Mouse (Mus musculus) thymus, adult 2 months (tissue): ENCODE measurements around the gene Cyb5b. TPM values are rescaled to one million over a fixed set of nuclear protein-coding genes. Genes with fewer than 3 reads are reported as not detected.

ENCODE experiments used
- DNase-seq: peaks from one replicate; pipeline ENCODE4 v3.0.0; 2021
- H3K27ac ChIP-seq: fragments of 200-500 bp; 2 replicates; pipeline ENCODE4 v1.5.1; 2012; ENCODE audit warnings: low read length, control low read depth; ENCODE audit not compliant: control insufficient read depth, insufficient read depth
- H3K27me3 ChIP-seq: fragments of 200-500 bp; 2 replicates; pipeline ENCODE4 v1.6.1; 2012; ENCODE audit warnings: mild to moderate bottlenecking, low read length, moderate library complexity, mixed read lengths; ENCODE audit not compliant: control insufficient read depth, insufficient read depth
- H3K36me3 ChIP-seq: fragments of 200-500 bp; 2 replicates; pipeline ENCODE4 v1.6.1; 2012; ENCODE audit warnings: mild to moderate bottlenecking, low read length, moderate library complexity; ENCODE audit not compliant: control insufficient read depth, insufficient read depth
- H3K4me1 ChIP-seq: fragments of 200-500 bp; replicated peaks from 2 replicates; pipeline ENCODE4 v1.6.1; 2012; ENCODE audit warnings: low read length; ENCODE audit not compliant: control insufficient read depth, insufficient read depth
- H3K4me3 ChIP-seq: fragments of 200-500 bp; 2 replicates; pipeline ENCODE4 v1.5.1; 2012; ENCODE audit warnings: mild to moderate bottlenecking, low read length, control low read depth, moderate library complexity; ENCODE audit not compliant: control insufficient read depth, insufficient read depth
- CTCF ChIP-seq: fragments of 200-500 bp; IDR thresholded peaks from 2 replicates; pipeline ENCODE4 v1.5.1; 2012; ENCODE audit warnings: mild to moderate bottlenecking, control low read depth, low read length, moderate library complexity, borderline replicate concordance; ENCODE audit not compliant: control insufficient read depth, poor library complexity, insufficient read depth; ENCODE audit errors: extremely low read depth
- POLR2A ChIP-seq: fragments of 200-500 bp; IDR thresholded peaks from 2 replicates; pipeline ENCODE4 v1.6.1; 2012; ENCODE audit warnings: mild to moderate bottlenecking, low read length, control low read depth, moderate library complexity; ENCODE audit not compliant: control insufficient read depth, poor library complexity, insufficient read depth; ENCODE audit errors: extremely low read depth
- WGBS: fragments of 180-500 bp; shearing (Covaris S2); methylation state at CpG from one replicate; pipeline ENCODE4 v1.1.7; 2018; 5-methylcytosine and 5-hydroxymethylcytosine counted together
- polyA plus RNA-seq: library from polyadenylated mRNA; depleted of rRNA; stranded (reverse); fragments of >200 nt; gene quantifications from 2 replicates; pipeline ENCODE4 v1.2.3, GENCODE M21; 2012

Gene Cyb5b
- polyA plus RNA-seq, 1 experiment: 62.1 TPM

GRCm38 (mm10) chr8:107111340-107112105 is 38.9 kb upstream of the Cyb5b start:
- Histone ChIP-seq H3K4me1 (peaks cover 8% of the 10 kb centered on the region), H3K4me3 (no peak overlapping the region), H3K27ac (no peak overlapping the region), H3K36me3 (no peaks in the 10 kb centered on the region), H3K27me3 (no peaks in the 10 kb centered on the region)
- TF ChIP-seq CTCF (no peak), POLR2A (no peak)
- 83% methylated on average over 10 of the region's 11 CpGs for WGBS
- no peak for DNase-seq

- Histone ChIP-seq H3K4me1 (peaks cover 12% of the 10 kb centered on the region), H3K27ac (no peak overlapping the region), H3K4me3 (no peak overlapping the region), H3K27me3 (no peaks in the 10 kb centered on the region), H3K36me3 (no peaks in the 10 kb centered on the region)
- no peak for DNase-seq
- 92% methylated on average over 4 of the region's 4 CpGs for WGBS
- TF ChIP-seq CTCF (no peak), POLR2A (no peak)
Measured at GRCm38 (mm10) chr8:107113209-107113608, 37.2 kb upstream of the Cyb5b start.

GRCm38 (mm10) chr8:107114150-107115007 is 36.1 kb upstream of the Cyb5b start:
- Histone ChIP-seq H3K27ac (no peak overlapping the region), H3K4me1 (peaks cover 22% of the 10 kb centered on the region), H3K36me3 (no peaks in the 10 kb centered on the region), H3K4me3 (no peak overlapping the region), H3K27me3 (no peaks in the 10 kb centered on the region)
- 23% methylated on average over 19 of the region's 19 CpGs for WGBS
- no peak for DNase-seq
- TF ChIP-seq POLR2A (no peak), CTCF (no peak)

GRCm38 (mm10) chr8:107115008-107115320 is 35.5 kb upstream of the Cyb5b start:
- Histone ChIP-seq H3K4me3 (no peak overlapping the region), H3K27ac (no peak overlapping the region)
- no peak for DNase-seq

GRCm38 (mm10) chr8:107116023-107116422 is 34.4 kb upstream of the Cyb5b start:
- TF ChIP-seq CTCF (no peak), POLR2A (no peak)
- Histone ChIP-seq H3K27ac (no peak overlapping the region), H3K4me3 (no peak overlapping the region), H3K36me3 (no peaks in the 10 kb centered on the region), H3K27me3 (no peaks in the 10 kb centered on the region), H3K4me1 (peaks cover 24% of the 10 kb centered on the region)
- peak; percentile 80 for DNase-seq
- 18% methylated on average over 11 of the region's 11 CpGs for WGBS

More at GRCm38 (mm10) chr8:107115008-107115320, 35.5 kb upstream of the Cyb5b start:
- H3K27me3 ChIP-seq: no peaks in the 10 kb centered on the region
- no peak for TF ChIP-seq CTCF
- no peak for TF ChIP-seq POLR2A
- 74% methylated on average over 10 of the region's 10 CpGs for WGBS
- H3K4me1 ChIP-seq: peaks cover 24% of the 10 kb centered on the region
- no peaks in the 10 kb centered on the region for H3K36me3 ChIP-seq

- TF ChIP-seq CTCF: no peak
- TF ChIP-seq POLR2A: no peak
- no peaks in the 10 kb centered on the region for H3K27me3 ChIP-seq
- WGBS: 87% methylated on average over 2 of the region's 2 CpGs
- H3K36me3 ChIP-seq: no peaks in the 10 kb centered on the region
- DNase-seq: no peak
- H3K4me1 ChIP-seq: peaks cover 24% of the 10 kb centered on the region
- H3K27ac ChIP-seq: no peak overlapping the region
- no peak overlapping the region for H3K4me3 ChIP-seq
Measured at GRCm38 (mm10) chr8:107117019-107117418, 33.4 kb upstream of the Cyb5b start.
